Mouse (Mus musculus) cerebellum, adult 2 months (tissue): ENCODE measurements around the gene Clcn7.

Experiments
- CTCF ChIP-seq: fragments of 200-500 bp; IDR thresholded peaks from 2 replicates; pipeline ENCODE4 v1.5.1; 2011; ENCODE audit warnings: low read depth, mild to moderate bottlenecking, control low read depth, low read length, moderate library complexity, borderline replicate concordance; ENCODE audit not compliant: insufficient read depth
- POLR2A ChIP-seq: fragments of 200-500 bp; IDR thresholded peaks from 2 replicates; pipeline ENCODE4 v1.6.1; 2011; ENCODE audit warnings: low read length, control low read depth, borderline replicate concordance; ENCODE audit not compliant: insufficient read depth

- no peak for TF ChIP-seq POLR2A
- no peak for TF ChIP-seq CTCF
Observed at GRCm38 (mm10) chr17:25184961-25185360, 51.8 kb downstream of the Clcn7 start.
